Mouse (Mus musculus): ENCODE measurements around the gene Ifna7.
"Not testable (repeated sequence)": the region's sequence is repeated elsewhere in the genome, so short reads cannot be mapped to it uniquely, and the experiment has no call there.

Gene Ifna7

DNA sequence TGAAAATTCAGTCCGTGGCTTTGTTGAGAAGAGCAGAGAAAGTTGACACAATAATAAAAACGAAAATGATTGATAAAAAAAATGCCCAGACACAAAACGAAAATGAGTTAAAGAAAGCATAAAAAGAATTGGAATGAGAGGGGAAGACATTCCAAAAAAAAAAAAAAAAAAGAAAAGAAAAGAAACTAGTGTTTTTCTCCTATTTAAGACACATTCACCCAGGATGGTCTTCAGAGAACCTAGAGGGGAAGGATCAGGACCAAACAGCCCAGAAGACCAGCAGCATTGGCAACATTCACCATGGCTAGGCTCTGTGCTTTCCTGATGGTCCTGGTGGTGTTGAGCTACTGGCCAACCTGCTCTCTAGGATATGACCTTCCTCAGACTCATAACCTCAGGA lies at the start of gene Ifna7:
Ifna7 (plus strand) TSS at position 301 of the 400 bp plus-strand sequence.
- DNase-seq: no peak

DNA sequence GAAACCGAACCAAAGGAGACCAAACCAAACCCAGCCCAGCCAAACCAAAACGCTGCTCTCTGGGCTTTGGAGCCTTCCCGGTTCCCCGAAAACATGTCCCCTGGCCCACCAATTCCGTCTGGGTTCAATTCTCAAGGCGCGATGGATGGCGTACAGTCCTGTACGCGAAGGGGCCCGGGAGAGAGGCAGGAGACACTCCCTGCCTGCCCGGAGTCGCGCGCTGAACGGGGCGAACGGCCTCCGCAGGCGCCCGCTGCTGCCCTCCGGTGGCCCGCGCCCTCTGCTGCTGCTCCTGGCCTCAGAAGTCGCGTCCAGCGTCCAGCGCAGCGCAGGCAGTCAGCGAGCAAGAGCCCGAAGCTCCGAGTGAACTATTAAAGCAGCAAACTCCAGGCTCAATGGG lies 42.5 kb upstream of the Ifna7 start, which contains the start of gene Gm13290:
Gm13290 (plus strand) TSS at position 301 of the 400 bp plus-strand sequence.
- not testable (repeated sequence) for DNase-seq

DNA sequence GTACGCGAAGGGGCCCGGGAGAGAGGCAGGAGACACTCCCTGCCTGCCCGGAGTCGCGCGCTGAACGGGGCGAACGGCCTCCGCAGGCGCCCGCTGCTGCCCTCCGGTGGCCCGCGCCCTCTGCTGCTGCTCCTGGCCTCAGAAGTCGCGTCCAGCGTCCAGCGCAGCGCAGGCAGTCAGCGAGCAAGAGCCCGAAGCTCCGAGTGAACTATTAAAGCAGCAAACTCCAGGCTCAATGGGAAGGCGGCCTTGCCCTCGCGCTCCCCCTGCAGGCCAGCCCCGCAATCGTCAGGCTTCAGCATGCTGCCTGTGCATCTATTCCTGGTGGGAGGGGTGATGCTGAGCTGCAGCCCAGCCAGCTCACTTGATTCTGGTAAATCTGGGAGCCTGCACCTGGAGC lies 39.4 kb upstream of the Ifna7 start, which contains the start of gene Gm13289:
Gm13289 (plus strand) TSS at position 301 of the 400 bp plus-strand sequence.
- DNase-seq: not testable (repeated sequence)

DNA sequence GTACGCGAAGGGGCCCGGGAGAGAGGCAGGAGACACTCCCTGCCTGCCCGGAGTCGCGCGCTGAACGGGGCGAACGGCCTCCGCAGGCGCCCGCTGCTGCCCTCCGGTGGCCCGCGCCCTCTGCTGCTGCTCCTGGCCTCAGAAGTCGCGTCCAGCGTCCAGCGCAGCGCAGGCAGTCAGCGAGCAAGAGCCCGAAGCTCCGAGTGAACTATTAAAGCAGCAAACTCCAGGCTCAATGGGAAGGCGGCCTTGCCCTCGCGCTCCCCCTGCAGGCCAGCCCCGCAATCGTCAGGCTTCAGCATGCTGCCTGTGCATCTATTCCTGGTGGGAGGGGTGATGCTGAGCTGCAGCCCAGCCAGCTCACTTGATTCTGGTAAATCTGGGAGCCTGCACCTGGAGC lies 36.5 kb upstream of the Ifna7 start, which contains the start of gene Gm13272:
Gm13272 (plus strand) TSS at position 301 of the 400 bp plus-strand sequence.
- not testable (repeated sequence) for DNase-seq

DNA sequence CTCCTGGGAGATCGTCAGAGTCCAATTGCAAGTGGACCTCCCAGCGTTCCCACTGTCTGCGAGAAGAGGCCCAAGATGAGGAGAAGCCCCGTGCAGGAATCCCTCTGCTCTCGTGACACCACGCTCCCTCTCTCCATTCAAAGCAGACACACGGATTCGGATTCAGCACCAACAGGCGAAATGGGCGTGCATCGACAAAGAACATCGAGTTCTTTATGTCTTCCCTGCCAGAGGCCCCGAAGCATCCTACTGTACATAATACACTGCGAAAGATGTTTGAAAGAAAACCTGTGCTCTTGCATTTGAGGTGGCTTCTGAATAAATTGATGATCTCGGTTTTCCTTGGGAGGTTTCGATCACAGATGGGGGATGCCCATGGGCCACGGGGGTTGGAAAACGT lies 35.7 kb upstream of the Ifna7 start:
- DNase-seq: peak; percentile 15

DNA sequence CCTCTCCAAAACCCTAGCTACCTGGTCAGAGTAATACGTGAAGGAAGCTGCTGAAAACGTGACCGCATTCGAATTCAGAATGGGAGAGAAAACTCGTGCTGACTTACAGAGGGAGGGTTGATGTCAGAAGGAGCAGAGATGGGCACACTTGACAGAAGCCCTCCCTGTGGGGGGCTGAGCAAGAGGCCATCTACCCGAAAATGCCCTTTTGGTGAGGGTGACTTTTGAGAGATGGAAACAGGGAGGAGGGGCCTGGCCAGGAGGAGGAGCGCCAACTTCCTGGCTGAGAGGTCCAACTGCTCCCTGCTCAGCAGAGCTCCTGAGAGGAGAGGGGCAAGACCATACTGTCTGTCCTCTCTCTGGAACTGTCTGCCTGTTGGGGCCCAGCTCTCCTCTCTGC lies 34.2 kb upstream of the Ifna7 start, which contains the start of gene Ifnz:
Ifnz (plus strand) TSS at position 301 of the 400 bp plus-strand sequence.
- not testable (repeated sequence) for DNase-seq

DNA sequence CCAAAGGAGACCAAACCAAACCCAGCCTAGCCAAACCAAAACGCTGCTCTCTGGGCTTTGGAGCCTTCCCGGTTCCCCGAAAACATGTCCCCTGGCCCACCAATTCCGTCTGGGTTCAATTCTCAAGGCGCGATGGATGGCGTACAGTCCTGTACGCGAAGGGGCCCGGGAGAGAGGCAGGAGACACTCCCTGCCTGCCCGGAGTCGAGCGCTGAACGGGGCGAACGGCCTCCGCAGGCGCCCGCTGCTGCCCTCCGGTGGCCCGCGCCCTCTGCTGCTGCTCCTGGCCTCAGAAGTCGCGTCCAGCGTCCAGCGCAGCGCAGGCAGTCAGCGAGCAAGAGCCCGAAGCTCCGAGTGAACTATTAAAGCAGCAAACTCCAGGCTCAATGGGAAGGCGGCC lies 33.7 kb upstream of the Ifna7 start:
- DNase-seq: peak; percentile 13

DNA sequence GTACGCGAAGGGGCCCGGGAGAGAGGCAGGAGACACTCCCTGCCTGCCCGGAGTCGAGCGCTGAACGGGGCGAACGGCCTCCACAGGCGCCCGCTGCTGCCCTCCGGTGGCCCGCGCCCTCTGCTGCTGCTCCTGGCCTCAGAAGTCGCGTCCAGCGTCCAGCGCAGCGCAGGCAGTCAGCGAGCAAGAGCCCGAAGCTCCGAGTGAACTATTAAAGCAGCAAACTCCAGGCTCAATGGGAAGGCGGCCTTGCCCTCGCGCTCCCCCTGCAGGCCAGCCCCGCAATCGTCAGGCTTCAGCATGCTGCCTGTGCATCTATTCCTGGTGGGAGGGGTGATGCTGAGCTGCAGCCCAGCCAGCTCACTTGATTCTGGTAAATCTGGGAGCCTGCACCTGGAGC lies 30.6 kb upstream of the Ifna7 start, which contains the start of gene Gm13276:
Gm13276 (plus strand) TSS at position 301 of the 400 bp plus-strand sequence.
- DNase-seq: not testable (repeated sequence)

DNA sequence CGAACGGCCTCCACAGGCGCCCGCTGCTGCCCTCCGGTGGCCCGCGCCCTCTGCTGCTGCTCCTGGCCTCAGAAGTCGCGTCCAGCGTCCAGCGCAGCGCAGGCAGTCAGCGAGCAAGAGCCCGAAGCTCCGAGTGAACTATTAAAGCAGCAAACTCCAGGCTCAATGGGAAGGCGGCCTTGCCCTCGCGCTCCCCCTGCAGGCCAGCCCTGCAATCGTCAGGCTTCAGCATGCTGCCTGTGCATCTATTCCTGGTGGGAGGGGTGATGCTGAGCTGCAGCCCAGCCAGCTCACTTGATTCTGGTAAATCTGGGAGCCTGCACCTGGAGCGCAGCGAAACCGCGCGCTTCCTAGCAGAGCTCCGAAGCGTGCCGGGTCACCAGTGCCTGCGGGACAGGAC lies 27.6 kb upstream of the Ifna7 start, which contains the start of gene Gm13277:
Gm13277 (plus strand) TSS at position 231 of the 400 bp plus-strand sequence.
- peak; percentile 84 for DNase-seq

DNA sequence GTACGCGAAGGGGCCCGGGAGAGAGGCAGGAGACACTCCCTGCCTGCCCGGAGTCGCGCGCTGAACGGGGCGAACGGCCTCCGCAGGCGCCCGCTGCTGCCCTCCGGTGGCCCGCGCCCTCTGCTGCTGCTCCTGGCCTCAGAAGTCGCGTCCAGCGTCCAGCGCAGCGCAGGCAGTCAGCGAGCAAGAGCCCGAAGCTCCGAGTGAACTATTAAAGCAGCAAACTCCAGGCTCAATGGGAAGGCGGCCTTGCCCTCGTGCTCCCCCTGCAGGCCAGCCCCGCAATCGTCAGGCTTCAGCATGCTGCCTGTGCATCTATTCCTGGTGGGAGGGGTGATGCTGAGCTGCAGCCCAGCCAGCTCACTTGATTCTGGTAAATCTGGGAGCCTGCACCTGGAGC lies 24.8 kb upstream of the Ifna7 start, which contains the start of gene Gm13278:
Gm13278 (plus strand) TSS at position 301 of the 400 bp plus-strand sequence.
- DNase-seq: not testable (repeated sequence)

DNA sequence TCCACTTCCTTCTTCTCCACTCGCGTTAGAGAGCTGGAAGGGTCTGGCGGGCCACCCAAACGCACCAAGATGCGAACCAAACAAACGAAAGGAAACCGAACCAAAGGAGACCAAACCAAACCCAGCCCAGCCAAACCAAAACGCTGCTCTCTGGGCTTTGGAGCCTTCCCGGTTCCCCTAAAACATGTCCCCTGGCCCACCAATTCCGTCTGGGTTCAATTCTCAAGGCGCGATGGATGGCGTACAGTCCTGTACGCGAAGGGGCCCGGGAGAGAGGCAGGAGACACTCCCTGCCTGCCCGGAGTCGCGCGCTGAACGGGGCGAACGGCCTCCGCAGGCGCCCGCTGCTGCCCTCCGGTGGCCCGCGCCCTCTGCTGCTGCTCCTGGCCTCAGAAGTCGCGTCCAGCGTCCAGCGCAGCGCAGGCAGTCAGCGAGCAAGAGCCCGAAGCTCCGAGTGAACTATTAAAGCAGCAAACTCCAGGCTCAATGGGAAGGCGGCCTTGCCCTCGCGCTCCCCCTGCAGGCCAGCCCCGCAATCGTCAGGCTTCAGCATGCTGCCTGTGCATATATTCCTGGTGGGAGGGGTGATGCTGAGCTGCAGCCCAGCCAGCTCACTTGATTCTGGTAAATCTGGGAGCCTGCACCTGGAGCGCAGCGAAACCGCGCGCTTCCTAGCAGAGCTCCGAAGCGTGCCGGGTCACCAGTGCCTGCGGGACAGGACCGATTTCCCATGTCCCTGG lies 21.9 kb upstream of the Ifna7 start, which contains the start of gene Gm13275:
Gm13275 (plus strand) TSS at position 552 of the 740 bp plus-strand sequence.
- DNase-seq: peak; percentile 50

DNA sequence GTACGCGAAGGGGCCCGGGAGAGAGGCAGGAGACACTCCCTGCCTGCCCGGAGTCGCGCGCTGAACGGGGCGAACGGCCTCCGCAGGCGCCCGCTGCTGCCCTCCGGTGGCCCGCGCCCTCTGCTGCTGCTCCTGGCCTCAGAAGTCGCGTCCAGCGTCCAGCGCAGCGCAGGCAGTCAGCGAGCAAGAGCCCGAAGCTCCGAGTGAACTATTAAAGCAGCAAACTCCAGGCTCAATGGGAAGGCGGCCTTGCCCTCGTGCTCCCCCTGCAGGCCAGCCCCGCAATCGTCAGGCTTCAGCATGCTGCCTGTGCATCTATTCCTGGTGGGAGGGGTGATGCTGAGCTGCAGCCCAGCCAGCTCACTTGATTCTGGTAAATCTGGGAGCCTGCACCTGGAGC lies 18.9 kb upstream of the Ifna7 start, which contains the start of gene Gm13279:
Gm13279 (plus strand) TSS at position 301 of the 400 bp plus-strand sequence.
- not testable (repeated sequence) for DNase-seq

DNA sequence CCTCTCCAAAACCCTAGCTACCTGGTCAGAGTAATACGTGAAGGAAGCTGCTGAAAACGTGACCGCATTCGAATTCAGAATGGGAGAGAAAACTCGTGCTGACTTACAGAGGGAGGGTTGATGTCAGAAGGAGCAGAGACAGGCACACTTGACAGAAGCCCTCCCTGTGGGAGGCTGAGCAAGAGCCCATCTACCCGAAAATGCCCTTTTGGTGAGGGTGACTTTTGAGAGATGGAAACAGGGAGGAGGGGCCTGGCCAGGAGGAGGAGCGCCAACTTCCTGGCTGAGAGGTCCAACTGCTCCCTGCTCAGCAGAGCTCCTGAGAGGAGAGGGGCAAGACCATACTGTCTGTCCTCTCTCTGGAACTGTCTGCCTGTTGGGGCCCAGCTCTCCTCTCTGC lies 16.7 kb upstream of the Ifna7 start, which contains the start of gene Gm13285:
Gm13285 (plus strand) TSS at position 301 of the 400 bp plus-strand sequence.
- DNase-seq: not testable (repeated sequence)

DNA sequence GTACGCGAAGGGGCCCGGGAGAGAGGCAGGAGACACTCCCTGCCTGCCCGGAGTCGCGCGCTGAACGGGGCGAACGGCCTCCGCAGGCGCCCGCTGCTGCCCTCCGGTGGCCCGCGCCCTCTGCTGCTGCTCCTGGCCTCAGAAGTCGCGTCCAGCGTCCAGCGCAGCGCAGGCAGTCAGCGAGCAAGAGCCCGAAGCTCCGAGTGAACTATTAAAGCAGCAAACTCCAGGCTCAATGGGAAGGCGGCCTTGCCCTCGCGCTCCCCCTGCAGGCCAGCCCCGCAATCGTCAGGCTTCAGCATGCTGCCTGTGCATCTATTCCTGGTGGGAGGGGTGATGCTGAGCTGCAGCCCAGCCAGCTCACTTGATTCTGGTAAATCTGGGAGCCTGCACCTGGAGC lies 13.1 kb upstream of the Ifna7 start, which contains the start of gene Gm13287:
Gm13287 (plus strand) TSS at position 301 of the 400 bp plus-strand sequence.
- not testable (repeated sequence) for DNase-seq

DNA sequence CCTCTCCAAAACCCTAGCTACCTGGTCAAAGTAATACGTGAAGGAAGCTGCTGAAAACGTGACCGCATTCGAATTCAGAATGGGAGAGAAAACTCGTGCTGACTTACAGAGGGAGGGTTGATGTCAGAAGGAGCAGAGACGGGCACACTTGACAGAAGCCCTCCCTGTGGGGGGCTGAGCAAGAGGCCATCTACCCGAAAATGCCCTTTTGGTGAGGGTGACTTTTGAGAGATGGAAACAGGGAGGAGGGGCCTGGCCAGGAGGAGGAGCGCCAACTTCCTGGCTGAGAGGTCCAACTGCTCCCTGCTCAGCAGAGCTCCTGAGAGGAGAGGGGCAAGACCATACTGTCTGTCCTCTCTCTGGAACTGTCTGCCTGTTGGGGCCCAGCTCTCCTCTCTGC lies 10.8 kb upstream of the Ifna7 start, which contains the start of gene Gm13288:
Gm13288 (plus strand) TSS at position 301 of the 400 bp plus-strand sequence.
- DNase-seq: not testable (repeated sequence)

DNA sequence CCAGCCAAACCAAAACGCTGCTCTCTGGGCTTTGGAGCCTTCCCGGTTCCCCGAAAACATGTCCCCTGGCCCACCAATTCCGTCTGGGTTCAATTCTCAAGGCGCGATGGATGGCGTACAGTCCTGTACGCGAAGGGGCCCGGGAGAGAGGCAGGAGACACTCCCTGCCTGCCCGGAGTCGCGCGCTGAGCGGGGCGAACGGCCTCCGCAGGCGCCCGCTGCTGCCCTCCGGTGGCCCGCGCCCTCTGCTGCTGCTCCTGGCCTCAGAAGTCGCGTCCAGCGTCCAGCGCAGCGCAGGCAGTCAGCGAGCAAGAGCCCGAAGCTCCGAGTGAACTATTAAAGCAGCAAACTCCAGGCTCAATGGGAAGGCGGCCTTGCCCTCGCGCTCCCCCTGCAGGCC lies 10.3 kb upstream of the Ifna7 start:
- DNase-seq: peak; percentile 53

DNA sequence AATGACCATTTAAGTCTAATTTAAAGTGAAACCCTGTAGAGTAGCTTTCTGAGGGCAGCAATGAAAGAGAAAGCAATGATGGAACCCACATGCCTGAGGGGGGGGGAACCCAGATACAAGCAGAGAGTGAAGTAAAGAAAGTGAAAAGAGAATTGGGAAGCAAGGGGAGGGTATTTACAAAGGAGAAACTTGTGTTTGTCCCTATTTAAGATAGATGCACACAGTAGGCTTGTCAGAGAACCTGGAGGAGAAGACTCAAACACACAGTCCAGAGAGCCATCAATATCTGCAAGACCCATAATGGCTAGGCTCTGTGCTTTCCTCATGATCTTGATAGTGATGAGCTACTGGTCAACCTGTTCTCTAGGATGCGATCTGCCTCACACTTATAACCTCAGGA lies 3.6 kb downstream of the Ifna7 start, which contains the start of gene Ifna11:
Ifna11 (plus strand) TSS at position 301 of the 400 bp plus-strand sequence.
- DNase-seq: no peak

DNA sequence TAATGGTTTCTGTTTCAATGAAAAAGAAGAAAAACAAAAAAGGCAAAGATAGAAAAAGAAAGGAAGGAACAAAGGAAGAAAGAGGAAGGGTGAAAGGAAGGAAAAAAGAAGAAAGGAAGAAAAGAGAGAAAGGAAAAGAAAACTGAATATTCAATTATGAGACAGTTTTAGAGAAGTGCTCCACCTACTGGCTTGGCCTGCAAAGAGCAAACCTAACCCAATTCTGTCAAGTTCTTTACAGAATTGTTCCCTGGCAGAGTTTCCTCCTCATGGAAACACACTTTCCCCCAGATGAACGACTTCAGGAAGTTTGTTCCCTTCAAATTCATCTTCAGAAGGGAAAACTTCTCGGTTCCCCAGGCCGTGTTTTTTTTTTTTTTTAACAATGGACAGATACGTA lies 7.0 kb downstream of the Ifna7 start:
- peak; percentile 31 for DNase-seq

DNA sequence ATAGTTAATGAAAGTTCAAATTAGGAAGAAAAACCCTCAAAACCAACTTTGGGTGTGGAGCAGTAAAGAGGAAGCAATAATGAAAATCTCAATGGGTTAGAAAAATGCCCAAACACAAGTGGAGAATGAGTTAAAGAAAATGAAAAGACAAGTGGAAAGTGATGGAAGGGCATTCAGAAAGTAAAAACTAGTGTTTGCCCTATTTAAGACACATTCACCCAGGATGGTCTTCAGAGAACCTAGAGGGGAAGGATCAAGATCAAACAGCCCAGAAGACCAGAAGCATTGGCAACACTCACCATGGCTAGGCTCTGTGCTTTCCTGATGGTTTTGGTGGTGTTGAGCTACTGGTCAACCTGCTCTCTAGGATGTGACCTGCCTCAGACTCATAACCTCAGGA lies 11.1 kb downstream of the Ifna7 start, which contains the start of gene Ifna6:
Ifna6 (plus strand) TSS at position 301 of the 400 bp plus-strand sequence.
- DNase-seq: not testable (repeated sequence)

DNA sequence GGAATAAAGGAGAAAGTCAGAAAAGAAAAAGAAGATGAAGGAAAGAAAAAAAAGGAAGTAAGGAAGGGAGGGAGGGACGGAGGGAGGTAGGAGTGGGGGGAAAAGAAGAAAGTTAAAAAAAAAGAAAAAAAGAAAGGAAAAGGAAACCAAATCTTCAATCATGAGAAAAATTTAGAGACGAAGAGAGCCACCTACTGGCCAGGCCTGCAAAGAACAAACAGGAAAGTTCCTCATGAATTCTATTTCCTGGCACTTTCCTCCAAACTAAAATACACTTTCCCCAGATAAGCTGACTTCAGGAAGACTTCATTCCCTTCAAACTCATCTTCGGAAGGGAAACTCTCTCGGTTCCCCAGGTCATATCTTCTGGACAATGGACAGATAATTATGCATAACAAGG lies 14.5 kb downstream of the Ifna7 start:
- peak; percentile 43 for DNase-seq

DNA sequence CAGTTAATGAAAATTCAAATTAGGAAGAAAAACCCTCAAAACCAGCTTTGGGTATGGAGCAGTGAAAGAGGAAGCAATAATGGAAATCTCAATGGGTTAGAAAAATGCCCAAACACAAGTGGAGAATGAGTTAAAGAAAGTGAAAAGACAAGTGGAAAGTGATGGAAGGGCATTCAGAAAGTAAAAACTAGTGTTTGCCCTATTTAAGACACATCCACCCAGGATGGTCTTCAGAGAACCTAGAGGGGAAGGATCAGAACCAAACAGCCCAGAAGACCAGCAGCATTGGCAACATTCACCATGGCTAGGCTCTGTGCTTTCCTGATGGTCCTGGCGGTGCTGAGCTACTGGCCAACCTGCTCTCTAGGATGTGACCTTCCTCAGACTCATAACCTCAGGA lies 19.2 kb downstream of the Ifna7 start, which contains the start of gene Ifna5:
Ifna5 (plus strand) TSS at position 301 of the 400 bp plus-strand sequence.
- not testable (repeated sequence) for DNase-seq

DNA sequence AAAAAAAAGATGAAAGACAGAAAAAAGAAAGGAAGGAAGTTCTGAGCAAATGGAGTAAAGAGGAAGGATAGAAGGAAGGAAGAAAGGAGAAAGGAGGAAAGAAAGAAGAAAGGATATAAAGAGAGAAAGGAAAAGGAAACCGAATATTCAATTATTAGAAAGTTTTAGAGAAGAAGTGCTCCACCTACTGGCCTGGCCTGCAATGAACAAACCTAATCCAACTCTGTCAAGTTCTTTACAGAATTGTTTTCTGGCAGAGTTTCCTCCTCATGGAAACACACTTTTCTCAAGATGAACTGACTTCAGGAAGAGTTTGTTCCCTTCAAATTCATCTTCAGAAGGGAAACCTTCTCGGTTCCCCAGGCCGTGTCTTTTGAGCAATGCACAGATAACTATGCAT lies 22.8 kb downstream of the Ifna7 start:
- peak; percentile 15 for DNase-seq

DNA sequence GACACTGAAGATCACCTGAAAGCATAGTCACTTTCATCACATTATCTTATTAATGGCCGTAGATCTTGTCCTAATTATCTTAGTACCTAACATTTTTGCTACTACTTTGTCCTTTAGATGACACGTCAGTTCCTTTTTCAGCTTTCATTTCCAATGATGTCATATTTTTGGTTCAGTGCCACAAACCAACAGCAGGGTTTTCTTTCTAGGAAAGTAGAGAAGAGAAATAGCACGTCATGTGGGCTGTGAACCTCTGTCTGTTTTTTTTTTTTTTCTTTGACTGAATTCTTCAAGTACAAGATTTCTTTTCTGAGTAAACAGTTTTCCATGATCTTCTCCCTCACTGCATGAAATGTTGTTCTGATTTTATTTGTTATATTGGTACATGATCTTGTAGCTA lies 24.0 kb downstream of the Ifna7 start:
- no peak for DNase-seq

Data from kidney, postnatal 10 days (tissue).